Mouse (Mus musculus) adrenal gland, adult 10 weeks (tissue): Measurements from ENCODE around the gene Fkbp2. TPM values are rescaled to one million over a fixed set of nuclear protein-coding genes. Genes with fewer than 3 reads are reported as not detected.

Experiments
- polyA plus RNA-seq: library from polyadenylated mRNA; stranded (reverse); fragments of 350-450 nt; fragmentation: Illumina TruSeq; extraction: RNeasy Lipid Tissue Mini Kit (QIAGEN cat#74804); gene quantifications from one replicate; pipeline ENCODE4 v1.2.3, GENCODE M21; 2014; ENCODE audit warnings: low read depth, low replicate concordance

The Fkbp2 gene
- polyA plus RNA-seq = 15.7 TPM

DNA sequence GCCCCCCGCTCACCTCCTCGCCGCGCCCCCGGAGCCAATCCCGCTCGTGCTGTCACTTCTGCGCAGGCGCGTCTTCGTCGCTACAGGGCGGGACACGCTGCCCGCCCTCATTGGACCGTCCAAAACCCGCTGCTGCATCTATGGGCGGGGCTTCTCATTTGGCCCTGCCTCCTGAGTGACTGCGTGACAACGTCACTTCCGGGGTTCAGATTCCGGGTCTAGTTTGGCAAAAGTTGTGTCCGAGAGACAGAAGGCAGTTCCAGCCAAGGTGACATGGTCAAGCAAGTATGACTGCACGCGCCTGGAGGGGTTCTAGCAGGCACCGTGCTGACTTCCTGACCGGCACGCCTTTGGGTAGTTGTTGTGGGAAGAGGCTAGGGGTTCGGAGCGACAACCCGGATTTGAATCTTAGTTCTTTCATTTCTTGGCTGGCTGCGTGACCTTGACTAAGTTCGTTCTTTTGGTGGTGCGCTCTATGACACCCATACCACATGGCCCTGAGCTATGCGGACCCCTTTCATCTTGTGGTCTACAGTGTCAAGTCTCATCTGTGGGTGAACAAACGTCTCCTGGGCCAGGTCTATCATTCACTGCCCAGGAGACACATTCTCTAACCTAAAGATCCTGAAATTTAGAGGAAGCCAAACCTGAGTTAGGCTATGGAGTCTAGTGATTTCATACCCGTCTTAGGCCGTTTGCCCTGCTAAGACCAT is at the start of gene Fkbp2:
Fkbp2 (minus strand) TSS at position 121 of the 713 bp plus-strand sequence.

DNA sequence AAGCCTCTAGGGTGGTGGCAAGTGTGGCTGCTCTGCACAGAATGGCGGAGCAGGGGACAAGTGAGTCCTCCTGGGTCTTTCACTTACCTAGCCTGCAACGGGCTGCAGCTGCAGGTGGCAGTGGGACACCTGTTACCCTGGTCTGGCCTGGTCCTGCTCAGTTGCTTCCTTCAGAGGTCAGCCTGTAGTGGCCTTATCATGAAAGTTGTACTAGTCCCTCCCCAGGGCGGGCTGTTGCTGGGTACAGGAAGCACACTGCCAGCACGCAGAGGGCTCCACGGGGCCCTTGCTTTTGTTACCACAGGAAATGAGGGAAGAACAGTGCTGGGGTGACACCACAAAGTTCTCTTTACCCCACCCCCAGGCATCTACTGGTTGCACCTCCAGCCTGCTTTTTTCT is 38.9 kb upstream of the Fkbp2 start, which contains the start of gene Fermt3:
Fermt3 (minus strand) TSS at position 279 of the 400 bp plus-strand sequence.

DNA sequence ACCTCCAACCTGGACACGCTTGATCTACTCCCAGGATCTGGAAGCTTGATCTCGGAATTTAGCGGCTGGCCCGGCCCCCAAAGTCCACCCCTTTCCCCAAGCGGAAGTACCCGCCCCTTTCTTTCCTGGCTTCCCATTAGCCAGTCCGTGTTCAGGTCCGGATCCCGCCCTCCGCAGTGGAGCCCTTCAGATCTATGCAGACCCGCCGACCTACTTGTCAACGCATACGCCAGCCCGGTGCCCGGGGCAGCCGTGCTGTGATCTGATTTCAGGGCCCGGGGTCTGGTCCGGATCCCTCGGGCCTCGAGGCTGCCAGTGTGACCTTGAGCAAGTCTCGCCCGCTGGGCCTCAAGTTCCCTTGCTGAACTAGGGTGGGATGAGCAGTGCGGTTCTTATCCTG is 15.7 kb upstream of the Fkbp2 start, which contains the start of the genes Nudt22 and Trpt1:
Nudt22 (minus strand) TSS at position 112 of the 400 bp plus-strand sequence.
Trpt1 (plus strand) TSS at position 126 of the 400 bp plus-strand sequence.

DNA sequence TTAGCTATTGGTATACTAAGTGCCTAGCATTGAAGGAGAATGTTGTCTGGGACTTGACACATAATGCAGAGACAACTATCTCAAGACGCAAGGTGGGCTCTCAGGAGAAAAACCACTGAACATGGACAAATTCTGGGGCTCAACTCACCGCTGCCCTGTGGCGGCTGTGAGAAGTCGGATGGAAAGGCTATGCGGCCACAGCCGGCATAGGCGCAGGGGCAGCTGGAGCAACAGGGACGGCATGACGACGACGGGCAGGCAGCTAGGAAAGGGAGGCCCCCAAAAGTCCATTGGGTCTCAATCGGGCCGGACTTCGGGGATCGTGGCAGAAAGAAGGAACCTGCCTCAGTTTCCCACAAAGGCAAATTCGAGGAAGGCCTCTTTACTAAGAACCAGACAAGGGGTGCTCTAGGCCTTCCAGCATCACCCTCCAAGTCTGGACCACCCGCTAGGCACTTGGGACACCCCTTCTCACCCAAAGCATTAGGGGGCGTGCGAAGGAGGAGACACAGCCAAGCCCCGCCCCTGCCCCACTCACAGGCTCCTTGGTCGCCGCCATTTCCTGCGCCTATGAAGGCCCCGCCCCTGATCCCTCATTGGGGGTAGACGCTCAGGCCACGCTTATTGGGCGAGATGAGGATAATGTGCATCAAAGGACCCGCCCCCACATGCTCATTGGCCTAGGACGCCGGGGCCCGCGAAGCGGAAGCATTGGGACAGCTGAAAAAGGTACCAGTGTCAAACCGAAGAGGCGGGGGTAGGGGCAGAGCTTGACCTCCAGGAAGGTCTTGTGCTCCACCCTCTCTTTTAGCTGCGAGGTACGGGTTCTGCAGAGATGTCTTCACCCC is 11.9 kb upstream of the Fkbp2 start, which contains the start of gene Dnajc4:
Dnajc4 (minus strand) TSS at position 562 of the 848 bp plus-strand sequence.

DNA sequence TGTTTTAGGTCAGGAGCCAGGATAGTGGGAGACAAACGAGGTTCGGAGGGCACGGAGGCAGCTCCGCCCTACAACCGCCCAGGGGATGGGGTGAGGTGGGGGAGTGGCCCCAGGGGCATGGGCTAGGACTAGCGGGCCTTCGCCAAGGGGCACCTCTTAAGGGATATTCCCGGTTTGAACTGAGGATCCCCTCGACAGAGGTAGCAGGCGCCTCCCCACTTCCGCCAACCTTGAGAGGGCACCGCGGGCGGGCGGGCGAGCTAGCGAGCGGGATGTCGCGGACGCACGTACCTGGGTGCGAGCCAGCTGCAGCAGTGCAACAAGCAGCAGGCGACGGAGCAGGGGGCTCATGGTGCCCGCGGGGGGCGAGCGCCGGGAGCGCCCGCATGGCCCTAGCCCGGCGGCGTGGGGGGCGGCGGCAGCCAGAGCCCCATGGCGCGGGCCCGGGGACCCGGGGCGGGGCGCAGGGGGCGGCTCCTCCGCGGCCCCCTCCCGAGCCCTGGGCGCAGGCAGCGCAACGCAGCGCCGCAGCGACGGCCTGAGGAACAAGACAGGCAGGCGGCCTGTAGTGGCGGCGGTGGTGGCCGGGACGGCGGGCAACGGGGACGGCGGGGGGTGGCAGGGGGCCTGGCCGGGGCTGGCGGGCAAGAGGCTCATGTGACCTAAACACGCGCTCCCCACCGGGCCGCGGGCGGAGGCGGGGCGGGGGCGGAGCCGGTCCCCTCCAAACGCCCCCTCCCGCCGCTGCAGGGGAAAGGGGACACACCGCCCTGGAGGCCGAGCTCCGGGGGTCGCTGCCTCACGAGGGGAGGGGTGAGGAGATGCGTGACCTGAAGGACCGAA is 7.0 kb upstream of the Fkbp2 start, which contains the start of gene Vegfb:
Vegfb (minus strand) TSS at position 591 of the 843 bp plus-strand sequence.

DNA sequence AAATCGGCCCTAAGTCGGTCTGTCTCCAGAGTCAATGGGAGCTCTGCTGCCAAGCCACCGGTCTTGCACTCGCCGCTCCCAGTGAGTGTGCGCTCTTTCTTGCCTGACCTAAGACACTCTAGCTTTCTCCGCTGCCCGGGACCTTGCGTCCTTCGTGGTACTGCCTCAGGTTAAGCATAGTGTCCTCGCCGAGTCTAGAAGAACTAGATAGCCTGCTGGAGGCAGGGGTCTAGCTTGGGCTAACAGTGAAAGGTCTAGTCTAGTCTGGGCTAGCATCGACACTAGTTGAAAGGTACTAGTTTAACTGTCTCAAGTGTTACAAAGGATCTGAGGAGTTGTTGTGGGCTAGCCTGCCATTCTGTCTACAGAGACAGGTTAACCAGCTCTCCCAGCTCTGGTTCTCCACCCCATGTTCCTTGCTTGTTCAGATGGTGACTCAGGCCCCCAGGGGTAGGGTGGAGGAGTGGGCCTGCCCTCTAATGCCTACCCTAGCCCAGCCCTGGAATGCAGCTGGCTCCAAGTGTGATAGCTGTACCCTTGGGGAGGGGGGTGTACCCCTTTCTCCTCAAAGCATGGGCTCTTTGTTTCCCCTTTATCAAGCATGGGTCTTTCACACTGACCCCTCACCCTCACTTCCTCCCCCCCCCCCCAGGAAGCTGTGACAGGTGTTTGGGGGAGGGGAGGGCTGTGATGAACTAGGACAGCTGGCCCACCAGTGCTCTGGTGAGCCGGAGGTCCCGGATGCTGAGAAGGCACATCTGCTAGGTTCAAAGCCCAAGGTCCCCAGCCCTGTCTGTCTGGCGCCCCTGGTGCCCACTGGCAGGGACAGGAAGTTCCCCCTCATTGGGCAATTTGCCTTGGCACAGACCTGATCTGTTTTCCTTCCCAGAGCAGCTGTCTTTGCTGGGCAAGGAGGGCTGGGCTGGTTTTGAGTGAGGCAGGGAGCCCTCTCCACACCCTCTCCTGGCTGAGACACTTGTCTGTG is 4.5 kb downstream of the Fkbp2 start, which contains the start of gene Plcb3:
Plcb3 (minus strand) TSS at position 934 of the 985 bp plus-strand sequence.

DNA sequence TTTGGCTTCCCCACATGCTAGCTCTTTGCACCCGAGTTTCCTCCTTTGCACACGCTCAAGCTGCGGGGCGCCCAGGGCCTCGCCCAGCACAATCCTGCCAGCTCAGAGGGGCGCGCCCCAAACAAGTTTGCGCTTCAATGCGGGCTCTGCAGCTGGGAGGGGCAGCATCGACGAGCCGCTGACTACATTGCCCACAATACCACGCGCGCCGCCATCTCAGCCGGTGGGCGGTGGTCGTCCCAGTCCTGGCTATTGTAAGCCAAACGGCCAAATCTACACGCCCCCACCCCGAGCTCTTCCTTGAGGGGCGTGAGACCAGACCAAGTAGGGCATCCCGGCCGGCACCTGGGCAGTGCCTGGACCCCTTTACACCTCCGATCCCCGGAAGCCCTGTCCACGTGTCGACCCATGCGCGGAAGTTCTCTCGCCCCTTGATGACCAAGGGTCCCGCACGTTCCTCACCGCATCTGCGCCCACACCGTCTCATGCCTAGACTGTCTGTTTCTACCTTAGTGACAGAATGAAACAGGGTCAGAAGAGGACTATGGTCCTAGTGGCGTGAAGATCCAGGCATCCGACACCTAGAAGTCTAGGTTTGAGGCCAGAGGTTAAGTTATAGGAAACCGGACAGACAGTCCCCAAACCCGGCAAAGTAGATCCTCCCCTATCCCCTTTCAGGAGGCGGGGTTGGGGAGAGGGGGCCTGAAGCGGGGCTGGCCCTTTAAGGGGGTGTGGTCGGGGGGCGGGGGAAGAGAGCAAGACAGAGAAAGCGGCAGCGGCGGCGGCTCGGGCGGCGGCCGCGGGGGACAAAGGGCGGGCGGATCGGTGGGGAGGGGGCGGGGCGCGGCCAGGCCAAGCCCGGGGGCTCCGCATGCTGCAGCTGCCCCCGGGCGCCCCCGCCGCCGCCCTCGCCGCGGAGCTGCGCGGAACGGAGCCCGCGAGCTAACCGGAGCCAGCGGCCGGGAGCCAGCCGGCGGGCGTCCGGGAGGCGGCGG is 5.8 kb downstream of the Fkbp2 start, which contains the start of gene Ppp1r14b:
Ppp1r14b (plus strand) TSS at position 758 of the 995 bp plus-strand sequence.

DNA sequence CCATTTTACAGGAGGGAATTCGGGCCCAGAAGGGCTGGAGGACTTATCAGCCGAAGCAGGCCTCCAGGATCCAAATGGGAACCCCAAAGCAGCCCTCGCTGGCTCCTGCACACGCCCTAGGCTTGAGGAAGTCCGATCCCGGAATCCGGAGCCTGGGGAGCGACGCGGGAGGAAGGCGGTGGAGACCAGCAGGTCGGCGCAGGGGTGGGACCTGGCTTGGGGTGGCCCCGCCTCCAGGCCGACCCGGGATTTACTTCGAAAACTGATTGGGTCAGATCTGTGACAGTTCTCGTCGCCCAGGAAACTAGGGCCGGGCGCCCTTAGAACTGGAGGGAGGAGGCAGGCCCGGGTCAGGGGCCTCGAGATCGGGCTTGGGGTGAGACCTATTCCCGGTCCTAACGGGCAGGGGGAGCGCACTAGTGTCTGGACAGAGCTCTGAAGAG is 38.0 kb downstream of the Fkbp2 start, which contains the start of gene Gpr137:
Gpr137 (minus strand) TSS at position 232 of the 443 bp plus-strand sequence.

DNA sequence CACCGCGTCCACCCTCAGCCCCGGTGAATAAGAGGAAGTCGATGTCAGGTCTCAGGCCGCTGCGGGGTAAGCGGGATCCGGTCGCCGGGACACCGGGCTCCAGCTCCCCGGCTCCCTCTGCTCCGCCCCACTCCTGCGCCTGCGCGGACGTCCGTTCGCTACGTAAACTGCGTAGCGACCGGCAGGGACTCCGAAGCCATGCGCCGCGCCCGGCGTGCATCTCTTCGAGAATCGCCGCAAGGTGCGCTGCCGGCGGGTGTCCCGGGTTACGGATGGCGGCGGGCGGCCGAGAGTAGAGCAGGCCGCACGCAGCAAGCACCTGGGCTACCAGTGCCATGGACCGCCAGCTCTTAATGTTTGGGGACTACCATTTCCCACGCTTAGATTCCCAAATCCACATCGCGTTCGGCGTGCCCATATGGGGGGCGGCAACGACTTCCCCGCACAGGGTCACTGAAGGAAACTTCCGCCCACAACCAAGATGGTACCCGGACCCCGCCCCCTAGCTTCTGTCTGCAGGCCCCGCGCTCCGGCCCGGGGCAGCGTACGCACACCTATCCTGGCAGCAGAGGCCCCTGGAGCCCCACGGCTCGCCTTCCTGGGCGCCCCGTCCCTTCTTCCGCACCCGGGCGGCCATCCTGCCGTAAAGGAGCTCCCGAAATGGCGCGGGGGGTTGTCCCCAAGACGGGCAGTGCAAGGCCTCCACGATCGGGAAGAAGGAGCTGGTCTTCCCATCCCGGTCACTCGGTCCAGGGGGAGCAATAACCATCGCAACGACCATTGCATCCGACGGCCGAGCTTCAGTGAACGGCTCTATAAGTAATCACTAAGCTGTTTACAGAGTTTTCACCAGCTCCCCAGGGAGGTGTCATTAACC is 38.7 kb downstream of the Fkbp2 start, which contains the start of gene Bad:
Bad (plus strand) TSS at position 490 of the 877 bp plus-strand sequence.

DNA sequence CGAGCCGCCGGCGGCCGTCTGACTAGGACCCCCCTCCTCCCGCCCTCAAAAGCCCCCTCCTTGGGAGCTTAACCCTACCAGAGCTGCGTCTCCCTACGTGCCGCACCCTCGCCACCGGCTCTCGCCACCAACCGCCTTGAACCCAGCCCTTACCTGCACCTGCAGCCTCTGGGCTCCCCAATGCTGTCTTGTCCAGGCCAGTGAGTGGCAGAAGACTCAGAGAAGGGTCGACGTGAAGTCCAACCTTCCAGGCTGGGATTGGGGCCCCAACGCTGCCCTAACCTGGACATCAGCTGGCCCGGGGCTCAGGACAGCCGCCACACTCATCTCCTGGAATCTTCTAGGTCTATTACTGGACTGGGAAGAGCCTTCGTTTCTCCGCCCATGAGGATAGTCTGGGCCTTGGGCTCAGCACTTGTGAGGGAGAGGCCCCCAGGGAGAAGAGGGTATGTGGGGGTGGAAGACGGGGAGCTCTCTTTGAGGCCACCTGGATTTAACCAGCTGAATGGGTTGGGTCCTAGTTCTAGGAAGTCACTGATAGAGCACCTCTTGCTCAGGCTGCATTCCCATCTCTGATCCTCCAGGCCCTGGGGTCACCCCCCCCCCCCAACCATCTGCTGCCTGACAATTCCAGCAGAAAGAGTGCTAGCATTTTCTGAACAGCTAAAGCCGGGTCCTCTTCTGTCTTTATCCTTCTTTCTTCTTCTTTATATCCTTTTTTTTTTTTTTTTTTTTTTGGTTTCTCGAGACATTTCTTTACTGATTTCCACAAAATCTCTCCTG is 45.9 kb downstream of the Fkbp2 start, which contains the start of gene Kcnk4:
Kcnk4 (minus strand) TSS at position 321 of the 783 bp plus-strand sequence.

Other genes with a start within 250 kb of the Fkbp2 start
- not detected for gene Rps6ka4, start 139.9 kb downstream of the Fkbp2 start, polyA plus RNA-seq
- not detected for gene Ccdc88b, start 122.3 kb downstream of the Fkbp2 start, polyA plus RNA-seq
- gene Trmt112, start 70.8 kb downstream of the Fkbp2 start, polyA plus RNA-seq = 34.2 TPM
- gene Prdx5, start 70.4 kb downstream of the Fkbp2 start, polyA plus RNA-seq = 18.6 TPM
- gene Esrra, start 58.7 kb downstream of the Fkbp2 start, polyA plus RNA-seq = 0.76 TPM
- gene Catsperz, start 55.1 kb downstream of the Fkbp2 start, polyA plus RNA-seq = not detected
- not detected for gene Kcnk4, start 46.0 kb downstream of the Fkbp2 start, polyA plus RNA-seq
- gene Bad, start 38.6 kb downstream of the Fkbp2 start, polyA plus RNA-seq = not detected
- gene Gpr137, start 38.0 kb downstream of the Fkbp2 start, polyA plus RNA-seq = not detected
- 6.6 TPM for gene Ppp1r14b, start 5.5 kb downstream of the Fkbp2 start, polyA plus RNA-seq
- 3.5 TPM for gene Plcb3, start 4.0 kb downstream of the Fkbp2 start, polyA plus RNA-seq
- gene Vegfb, start 7.2 kb upstream of the Fkbp2 start, polyA plus RNA-seq = 12.7 TPM
- 2.3 TPM for gene Dnajc4, start 12.1 kb upstream of the Fkbp2 start, polyA plus RNA-seq
- gene Nudt22, start 15.6 kb upstream of the Fkbp2 start, polyA plus RNA-seq = 1.3 TPM
- gene Trpt1, start 15.6 kb upstream of the Fkbp2 start, polyA plus RNA-seq = not detected
- gene Fermt3, start 39.0 kb upstream of the Fkbp2 start, polyA plus RNA-seq = 0.17 TPM
- 112 TPM for gene Stip1, start 59.5 kb upstream of the Fkbp2 start, polyA plus RNA-seq
- 8.3 TPM for gene Macrod1, start 76.3 kb upstream of the Fkbp2 start, polyA plus RNA-seq
- gene Flrt1, start 125.2 kb upstream of the Fkbp2 start, polyA plus RNA-seq = 0.35 TPM
- 24.6 TPM for gene Otub1, start 225.8 kb upstream of the Fkbp2 start, polyA plus RNA-seq
- gene Cox8a, start 237.1 kb upstream of the Fkbp2 start, polyA plus RNA-seq = 87.4 TPM